Mouse (Mus musculus) right cerebral cortex, adult 2 months (tissue): ENCODE measurements around the gene Adamts7.

Experiments used
- DNase-seq, 2 experiments: peaks; one replicate each; pipeline ENCODE4 v3.0.0; 2021 to 2022; ENCODE audit warnings: low spot score in 2 of 2

Gene Adamts7

GRCm38 (mm10) chr9:90197866-90198383 is 35.1 kb downstream of the Adamts7 start:
- no peak for DNase-seq

- peak in 1 of 2 experiments; percentile 27 for DNase-seq
Measured at GRCm38 (mm10) chr9:90198531-90199449, 35.9 kb downstream of the Adamts7 start.

GRCm38 (mm10) chr9:90199611-90200010 is 36.7 kb downstream of the Adamts7 start:
- no peak for DNase-seq

- DNase-seq, result no peak
Measured at GRCm38 (mm10) chr9:90200501-90200900, 37.6 kb downstream of the Adamts7 start.

- no peak for DNase-seq
Measured at GRCm38 (mm10) chr9:90201096-90201495, 38.2 kb downstream of the Adamts7 start.

- no peak for DNase-seq
Measured at GRCm38 (mm10) chr9:90201541-90201940, 38.7 kb downstream of the Adamts7 start.

- no peak for DNase-seq
Measured at GRCm38 (mm10) chr9:90203233-90203632, 40.4 kb downstream of the Adamts7 start.

GRCm38 (mm10) chr9:90204396-90204915 is 41.6 kb downstream of the Adamts7 start:
- DNase-seq, result peak in 1 of 2 experiments; percentile 25

GRCm38 (mm10) chr9:90206500-90206899 is 43.6 kb downstream of the Adamts7 start:
- DNase-seq, result peak; percentile 84 to 91

- no peak for DNase-seq
Measured at GRCm38 (mm10) chr9:90207808-90208207, 44.9 kb downstream of the Adamts7 start.

- no peak for DNase-seq
Measured at GRCm38 (mm10) chr9:90208655-90209054, 45.8 kb downstream of the Adamts7 start.

- no peak for DNase-seq
Measured at GRCm38 (mm10) chr9:90213127-90213526, 50.3 kb downstream of the Adamts7 start.

- no peak for DNase-seq
Measured at GRCm38 (mm10) chr9:90216259-90217001, 53.6 kb downstream of the Adamts7 start.

- no peak for DNase-seq
Measured at GRCm38 (mm10) chr9:90217501-90217900, 54.6 kb downstream of the Adamts7 start.

GRCm38 (mm10) chr9:90222275-90222674 is 59.4 kb downstream of the Adamts7 start:
- no peak for DNase-seq

GRCm38 (mm10) chr9:90226081-90226741 is 63.3 kb downstream of the Adamts7 start:
- DNase-seq, result peak; percentile 25 to 53

- peak in 1 of 2 experiments; percentile 45 for DNase-seq
Measured at GRCm38 (mm10) chr9:90226742-90227096, 63.9 kb downstream of the Adamts7 start.

- peak in 1 of 2 experiments; percentile 23 for DNase-seq
Measured at GRCm38 (mm10) chr9:90227171-90227570, 64.3 kb downstream of the Adamts7 start.

GRCm38 (mm10) chr9:90232781-90233690 is 70.2 kb downstream of the Adamts7 start:
- no peak for DNase-seq

GRCm38 (mm10) chr9:90233906-90234419 is 71.1 kb downstream of the Adamts7 start:
- no peak for DNase-seq
